Mouse (Mus musculus): ENCODE measurements around the gene 2300002M23Rik. TPM values are rescaled to one million over a fixed set of nuclear protein-coding genes. Genes with fewer than 3 reads are reported as not detected.

2300002M23Rik gene
- polyA plus RNA-seq (2015; fragmentation: Nextera tagmentation; extraction: Ambion mirVana): not detected in 2 replicates

DNA sequence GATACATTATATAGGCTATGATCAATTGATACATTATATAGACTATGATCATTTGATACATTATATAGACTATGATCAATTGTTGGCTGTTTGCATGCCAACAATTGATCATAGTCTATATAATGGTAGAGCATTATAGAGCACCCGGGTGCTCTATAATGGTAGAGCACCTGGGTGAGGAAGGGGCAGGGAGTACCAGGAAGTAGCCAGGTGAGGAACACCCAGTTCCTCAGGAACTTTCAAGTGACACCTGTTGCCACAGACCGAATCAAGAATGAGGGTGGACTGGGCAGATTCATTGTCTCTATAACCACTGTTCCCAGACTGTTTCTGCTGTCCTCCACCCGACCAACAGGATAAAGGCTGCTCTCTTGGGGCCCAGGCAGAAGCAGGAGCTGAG lies at the start of gene 2300002M23Rik:
TSS of gene 2300002M23Rik (plus strand) at position 301 of the 400 bp plus-strand sequence.
- no peak for ATAC-seq
- H3K4me3 ChIP-seq (ENCODE audit: low read depth, low read length): no peak within 1 kb of the TSS
- H3K27ac ChIP-seq (ENCODE audit: low read depth): no peak within 1 kb of the TSS
- no peak within 1 kb of the TSS for H3K4me2 ChIP-seq (ENCODE audit: low read depth, low read length)
- WGBS (ENCODE audit: insufficient replicate concordance): 53% methylated on average over 3 of the region's 3 CpGs
- peaks cover 26% of the 10 kb centered on the region for H3K27me3 ChIP-seq (ENCODE audit: insufficient read depth, low read length)
- H3K9me3 ChIP-seq (ENCODE audit: low read length): no peaks in the 10 kb centered on the region
- no peaks in the 10 kb centered on the region for H3K4me1 ChIP-seq (ENCODE audit: insufficient read depth)
- H3K9ac ChIP-seq (replicated peaks): no peak within 1 kb of the TSS
- H3K36me3 ChIP-seq (replicated peaks; ENCODE audit: insufficient read depth, low read length): no peaks in the 10 kb centered on the region
- DNase-seq: no peak
- TF ChIP-seq EP300 (IDR thresholded peaks at IDR 0.05; ENCODE audit: low read depth): no peak
- no peak for TF ChIP-seq CTCF (IDR thresholded peaks at IDR 0.05; ENCODE audit: low read depth)

GRCm38 (mm10) chr17:35517526-35517925 lies 49.7 kb upstream of the 2300002M23Rik start:
- WGBS (ENCODE audit: insufficient replicate concordance): 17% methylated on average over 12 of the region's 12 CpGs
- no peak for DNase-seq
- Histone ChIP-seq H3K4me3 (ENCODE audit: low read depth, low read length) (peak overlapping the region; percentile 76), H3K27ac (ENCODE audit: low read depth) (peak overlapping the region; percentile 66; the same call in 1 of the 2 replicates), H3K9ac (replicated peaks) (peak overlapping the region; percentile 72), H3K36me3 (replicated peaks; ENCODE audit: insufficient read depth, low read length) (peaks cover 17% of the 10 kb centered on the region), H3K4me1 (ENCODE audit: insufficient read depth) (peaks cover 22% of the 10 kb centered on the region), H3K9me3 (ENCODE audit: low read length) (no peaks in the 10 kb centered on the region), H3K27me3 (ENCODE audit: insufficient read depth, low read length) (no peaks in the 10 kb centered on the region), H3K4me2 (ENCODE audit: low read depth, low read length) (peak overlapping the region; percentile 98)
- ATAC-seq: no peak
- TF ChIP-seq CTCF (IDR thresholded peaks at IDR 0.05; ENCODE audit: low read depth) (no peak), EP300 (IDR thresholded peaks at IDR 0.05; ENCODE audit: low read depth) (no peak)

DNA sequence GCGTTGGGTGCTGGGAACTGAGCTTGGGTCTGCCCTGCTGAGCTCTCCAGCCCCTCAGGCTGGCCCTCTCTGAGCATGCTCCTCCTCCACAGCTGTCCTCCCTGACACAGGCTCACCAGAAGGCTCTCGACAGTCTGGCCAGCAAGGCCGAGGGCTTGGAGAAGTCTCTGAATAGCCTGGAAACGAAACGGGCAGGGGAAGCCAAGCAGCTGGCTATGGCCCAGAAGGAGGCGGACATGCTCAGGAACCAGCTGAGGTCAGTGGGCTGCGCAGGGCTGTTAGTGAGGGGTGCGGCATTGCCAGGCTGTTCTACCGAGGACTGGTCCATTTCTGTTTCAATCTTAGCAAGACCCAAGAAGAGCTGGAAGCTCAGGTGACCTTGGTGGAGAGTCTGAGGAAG lies 42.9 kb upstream of the 2300002M23Rik start:
- Histone ChIP-seq H3K9me3 (ENCODE audit: low read length) (no peaks in the 10 kb centered on the region), H3K9ac (replicated peaks) (no peak overlapping the region), H3K27me3 (ENCODE audit: insufficient read depth, low read length) (no peaks in the 10 kb centered on the region), H3K4me3 (ENCODE audit: low read depth, low read length) (no peak overlapping the region), H3K4me2 (ENCODE audit: low read depth, low read length) (no peak overlapping the region), H3K27ac (ENCODE audit: low read depth) (no peak overlapping the region), H3K36me3 (replicated peaks; ENCODE audit: insufficient read depth, low read length) (peaks cover 13% of the 10 kb centered on the region; the same call in 1 of the 2 replicates), H3K4me1 (ENCODE audit: insufficient read depth) (no peaks in the 10 kb centered on the region)
- no peak for ATAC-seq
- TF ChIP-seq EP300 (IDR thresholded peaks at IDR 0.05; ENCODE audit: low read depth): no peak
- TF ChIP-seq CTCF (IDR thresholded peaks at IDR 0.05; ENCODE audit: low read depth): no peak
- 91% methylated on average over 9 of the region's 9 CpGs for WGBS (ENCODE audit: insufficient replicate concordance)
- DNase-seq: no peak

DNA sequence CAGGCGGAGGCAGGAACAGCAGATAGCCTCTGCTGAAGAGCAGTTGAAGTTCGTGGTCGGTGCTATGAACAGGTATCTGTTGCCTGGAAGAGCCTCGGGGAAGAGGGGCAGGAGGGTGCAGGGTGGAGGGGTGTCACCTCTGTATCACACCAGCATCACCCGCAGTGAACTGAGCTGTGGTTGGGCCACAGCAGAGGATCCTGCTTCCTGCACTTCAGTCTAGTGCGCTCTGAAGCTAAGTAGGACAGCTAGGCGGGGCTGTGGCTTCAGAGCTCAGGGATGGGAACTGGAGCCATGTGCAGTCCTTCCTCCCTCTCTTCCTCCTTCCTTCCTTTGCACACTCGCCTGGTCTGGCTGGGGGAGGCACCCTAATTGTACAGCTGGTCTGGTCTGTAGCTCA lies 40.6 kb upstream of the 2300002M23Rik start:
- Histone ChIP-seq H3K27ac (ENCODE audit: low read depth) (no peak overlapping the region), H3K4me3 (ENCODE audit: low read depth, low read length) (no peak overlapping the region), H3K9ac (replicated peaks) (no peak overlapping the region), H3K9me3 (ENCODE audit: low read length) (no peaks in the 10 kb centered on the region), H3K27me3 (ENCODE audit: insufficient read depth, low read length) (no peaks in the 10 kb centered on the region), H3K4me2 (ENCODE audit: low read depth, low read length) (no peak overlapping the region), H3K36me3 (replicated peaks; ENCODE audit: insufficient read depth, low read length) (peaks cover 16% of the 10 kb centered on the region; the same call in 1 of the 2 replicates), H3K4me1 (ENCODE audit: insufficient read depth) (no peaks in the 10 kb centered on the region)
- ATAC-seq (no peak), DNase-seq (no peak)
- 47% methylated on average over 8 of the region's 8 CpGs for WGBS (ENCODE audit: insufficient replicate concordance)
- TF ChIP-seq EP300 (IDR thresholded peaks at IDR 0.05; ENCODE audit: low read depth): no peak
- TF ChIP-seq CTCF (IDR thresholded peaks at IDR 0.05; ENCODE audit: low read depth): no peak

DNA sequence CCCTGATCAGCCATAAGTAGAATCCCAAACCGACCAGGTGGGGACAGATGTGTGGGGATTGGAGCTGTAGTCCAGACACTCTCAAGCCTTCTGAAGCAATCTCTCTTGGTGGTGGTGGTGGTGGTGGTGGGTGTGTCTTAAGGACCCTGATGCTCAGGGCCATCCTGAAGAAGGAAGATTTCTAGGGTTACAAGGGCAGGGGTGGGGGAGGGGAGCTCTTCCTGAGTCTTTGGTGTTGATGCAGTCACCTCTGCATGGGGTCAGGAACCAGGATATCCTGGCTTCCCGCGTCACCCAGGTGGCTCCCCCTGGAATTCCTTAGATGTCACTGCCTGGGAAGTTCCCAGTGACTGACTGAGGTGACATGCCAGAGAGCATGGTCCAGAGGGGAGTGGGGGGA lies 34.9 kb upstream of the 2300002M23Rik start:
- Histone ChIP-seq H3K4me3 (ENCODE audit: low read depth, low read length) (no peak overlapping the region), H3K9me3 (ENCODE audit: low read length) (no peaks in the 10 kb centered on the region), H3K36me3 (replicated peaks; ENCODE audit: insufficient read depth, low read length) (peaks cover 6% of the 10 kb centered on the region; the same call in 1 of the 2 replicates), H3K9ac (replicated peaks) (no peak overlapping the region), H3K27me3 (ENCODE audit: insufficient read depth, low read length) (no peaks in the 10 kb centered on the region), H3K4me2 (ENCODE audit: low read depth, low read length) (no peak overlapping the region), H3K4me1 (ENCODE audit: insufficient read depth) (no peaks in the 10 kb centered on the region), H3K27ac (ENCODE audit: low read depth) (no peak overlapping the region)
- 8% methylated on average over 3 of the region's 3 CpGs for WGBS (ENCODE audit: insufficient replicate concordance)
- ATAC-seq (no peak), DNase-seq (no peak)
- TF ChIP-seq EP300 (IDR thresholded peaks at IDR 0.05; ENCODE audit: low read depth) (no peak), CTCF (IDR thresholded peaks at IDR 0.05; ENCODE audit: low read depth) (no peak)

DNA sequence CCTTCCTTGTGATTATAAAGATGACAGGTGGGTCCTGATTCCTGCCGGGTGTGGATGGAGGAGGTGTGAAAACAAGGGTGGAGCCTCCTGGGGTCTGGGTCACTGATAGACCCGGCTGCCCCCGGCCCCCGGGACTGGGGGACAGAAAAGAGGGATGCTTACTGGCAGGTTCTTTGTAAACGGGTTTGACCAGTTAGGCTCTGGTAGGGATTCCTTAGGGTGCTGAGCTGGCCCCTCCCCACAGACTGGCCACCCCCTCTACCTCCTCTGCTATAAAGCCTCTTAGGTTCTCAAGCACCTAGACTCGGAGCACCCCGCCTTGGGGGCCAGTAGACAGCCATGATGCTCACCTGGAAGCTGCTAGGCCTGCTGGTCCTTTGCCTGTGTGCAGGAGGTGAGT lies 34.3 kb upstream of the 2300002M23Rik start, which contains the start of gene Psors1c2:
TSS of gene Psors1c2 (plus strand) at position 301 of the 400 bp plus-strand sequence.
- no peak for ATAC-seq
- WGBS (ENCODE audit: insufficient replicate concordance): 25% methylated on average over 7 of the region's 7 CpGs
- TF ChIP-seq EP300 (IDR thresholded peaks at IDR 0.05; ENCODE audit: low read depth) (no peak), CTCF (IDR thresholded peaks at IDR 0.05; ENCODE audit: low read depth) (no peak)

More for the DNA sequence above, 34.3 kb upstream of the 2300002M23Rik start, which contains the start of gene Psors1c2:
- no peaks in the 10 kb centered on the region for H3K9me3 ChIP-seq (ENCODE audit: low read length)
- H3K36me3 ChIP-seq (replicated peaks; ENCODE audit: insufficient read depth, low read length): peaks cover 6% of the 10 kb centered on the region; the same call in 1 of the 2 replicates
- no peak for DNase-seq
- no peak within 1 kb of the TSS for H3K4me2 ChIP-seq (ENCODE audit: low read depth, low read length)
- no peaks in the 10 kb centered on the region for H3K4me1 ChIP-seq (ENCODE audit: insufficient read depth)
- no peak within 1 kb of the TSS for H3K27ac ChIP-seq (ENCODE audit: low read depth)
- no peak within 1 kb of the TSS for H3K4me3 ChIP-seq (ENCODE audit: low read depth, low read length)
- H3K27me3 ChIP-seq (ENCODE audit: insufficient read depth, low read length): no peaks in the 10 kb centered on the region
- no peak within 1 kb of the TSS for H3K9ac ChIP-seq (replicated peaks)

Data from liver, postnatal 0 days (tissue).